Mouse (Mus musculus) thymus, adult 2 months (tissue): ENCODE measurements around the gene Nlrp1a. TPM values are rescaled to one million over a fixed set of nuclear protein-coding genes. Genes with fewer than 3 reads are reported as not detected.

Experiments
- DNase-seq: peaks from one replicate; pipeline ENCODE4 v3.0.0; 2021
- H3K27ac ChIP-seq: fragments of 200-500 bp; 2 replicates; pipeline ENCODE4 v1.5.1; 2012; ENCODE audit warnings: low read length, control low read depth; ENCODE audit not compliant: control insufficient read depth, insufficient read depth
- H3K27me3 ChIP-seq: fragments of 200-500 bp; 2 replicates; pipeline ENCODE4 v1.6.1; 2012; ENCODE audit warnings: mild to moderate bottlenecking, low read length, moderate library complexity, mixed read lengths; ENCODE audit not compliant: control insufficient read depth, insufficient read depth
- H3K36me3 ChIP-seq: fragments of 200-500 bp; 2 replicates; pipeline ENCODE4 v1.6.1; 2012; ENCODE audit warnings: mild to moderate bottlenecking, low read length, moderate library complexity; ENCODE audit not compliant: control insufficient read depth, insufficient read depth
- H3K4me1 ChIP-seq: fragments of 200-500 bp; replicated peaks from 2 replicates; pipeline ENCODE4 v1.6.1; 2012; ENCODE audit warnings: low read length; ENCODE audit not compliant: control insufficient read depth, insufficient read depth
- H3K4me3 ChIP-seq: fragments of 200-500 bp; 2 replicates; pipeline ENCODE4 v1.5.1; 2012; ENCODE audit warnings: mild to moderate bottlenecking, low read length, control low read depth, moderate library complexity; ENCODE audit not compliant: control insufficient read depth, insufficient read depth
- CTCF ChIP-seq: fragments of 200-500 bp; IDR thresholded peaks from 2 replicates; pipeline ENCODE4 v1.5.1; 2012; ENCODE audit warnings: mild to moderate bottlenecking, control low read depth, low read length, moderate library complexity, borderline replicate concordance; ENCODE audit not compliant: control insufficient read depth, poor library complexity, insufficient read depth; ENCODE audit errors: extremely low read depth
- POLR2A ChIP-seq: fragments of 200-500 bp; IDR thresholded peaks from 2 replicates; pipeline ENCODE4 v1.6.1; 2012; ENCODE audit warnings: mild to moderate bottlenecking, low read length, control low read depth, moderate library complexity; ENCODE audit not compliant: control insufficient read depth, poor library complexity, insufficient read depth; ENCODE audit errors: extremely low read depth
- WGBS: fragments of 180-500 bp; shearing (Covaris S2); methylation state at CpG from one replicate; pipeline ENCODE4 v1.1.7; 2018; 5-methylcytosine and 5-hydroxymethylcytosine counted together
- polyA plus RNA-seq: library from polyadenylated mRNA; depleted of rRNA; stranded (reverse); fragments of >200 nt; gene quantifications from 2 replicates; pipeline ENCODE4 v1.2.3, GENCODE M21; 2012; rRNA removed

The Nlrp1a gene
- 0.12 and 0.28 TPM in 2 replicates for polyA plus RNA-seq

DNA sequence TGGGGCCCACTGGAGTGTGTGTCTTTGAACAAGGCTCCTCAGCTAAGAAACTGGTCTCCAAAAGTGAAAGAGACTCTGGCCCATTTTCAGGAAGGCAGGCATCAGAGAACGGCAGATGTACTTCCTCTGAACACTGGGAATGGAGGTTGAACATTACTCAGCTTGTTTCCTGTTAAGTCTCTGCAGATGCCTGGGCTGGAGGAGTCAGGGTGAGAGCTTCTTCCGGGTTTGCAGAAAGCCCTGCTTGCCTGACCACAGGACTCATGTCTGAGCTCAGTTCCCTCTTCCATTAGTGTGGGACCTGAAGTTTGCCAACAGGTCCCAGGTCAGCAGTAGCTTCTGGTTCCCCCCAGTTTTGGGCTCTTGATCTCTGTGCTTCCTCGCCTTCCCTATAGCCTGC is at the start of gene Nlrp1a:
Nlrp1a (minus strand) TSS at position 44 of the 400 bp plus-strand sequence.
- Histone ChIP-seq H3K4me3 (no peak within 1 kb of the TSS), H3K4me1 (peaks cover 7% of the 10 kb centered on the region), H3K27ac (peak within 1 kb of the TSS; percentile 74; the same call in 1 of the 2 replicates), H3K27me3 (no peaks in the 10 kb centered on the region), H3K36me3 (no peaks in the 10 kb centered on the region)
- 27% methylated on average over 3 of the region's 3 CpGs for WGBS
- DNase-seq, result peak; percentile 12
- TF ChIP-seq CTCF, result no peak
- TF ChIP-seq POLR2A, result no peak

GRCm38 (mm10) chr11:71169633-71170032 is 25.1 kb upstream of the Nlrp1a start:
- no peaks in the 10 kb centered on the region for H3K4me1 ChIP-seq
- H3K27ac ChIP-seq, result no peak overlapping the region
- DNase-seq, result no peak
- no peak overlapping the region for H3K4me3 ChIP-seq
- H3K36me3 ChIP-seq, result no peaks in the 10 kb centered on the region
- H3K27me3 ChIP-seq, result no peaks in the 10 kb centered on the region
- 86% methylated on average over 1 of the region's 1 CpGs for WGBS
- no peak for TF ChIP-seq CTCF
- TF ChIP-seq POLR2A, result no peak

DNA sequence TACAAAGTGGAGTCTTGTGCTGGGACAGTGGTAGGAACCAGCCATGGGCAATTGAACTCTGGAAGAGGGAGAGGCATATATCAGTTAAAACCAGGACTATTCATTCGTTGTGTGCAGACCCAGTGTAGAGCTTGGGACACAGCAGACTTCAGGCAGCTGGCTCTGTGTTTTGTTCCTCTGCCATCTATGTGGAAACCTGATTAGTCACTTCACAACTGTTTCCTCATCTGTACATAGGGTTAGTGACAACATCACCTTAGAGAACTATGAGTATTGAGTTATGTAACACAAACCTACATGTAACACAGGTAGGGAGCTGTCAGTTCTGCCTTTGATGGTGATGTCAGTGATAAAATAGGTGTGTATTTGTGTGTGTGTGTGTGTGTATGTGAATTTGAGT is 19.6 kb upstream of the Nlrp1a start:
- no peak for TF ChIP-seq CTCF
- no peak for TF ChIP-seq POLR2A
- H3K27me3 ChIP-seq, result no peaks in the 10 kb centered on the region
- H3K27ac ChIP-seq, result no peak overlapping the region
- no peaks in the 10 kb centered on the region for H3K4me1 ChIP-seq
- no peak for DNase-seq
- no peak overlapping the region for H3K4me3 ChIP-seq
- WGBS, result 90% methylated on average over 1 of the region's 1 CpGs
- no peaks in the 10 kb centered on the region for H3K36me3 ChIP-seq

- H3K36me3 ChIP-seq, result no peaks in the 10 kb centered on the region
- H3K4me1 ChIP-seq, result no peaks in the 10 kb centered on the region
- WGBS, result 67% methylated on average over 3 of the region's 3 CpGs
- no peak for TF ChIP-seq POLR2A
- TF ChIP-seq CTCF, result no peak
- DNase-seq, result no peak
- H3K4me3 ChIP-seq, result no peak overlapping the region
- no peak overlapping the region for H3K27ac ChIP-seq
- H3K27me3 ChIP-seq, result no peaks in the 10 kb centered on the region
Measured at GRCm38 (mm10) chr11:71159439-71160136, 15.1 kb upstream of the Nlrp1a start.

- TF ChIP-seq POLR2A, result no peak
- TF ChIP-seq CTCF, result no peak
- H3K4me3 ChIP-seq, result no peak overlapping the region
- 91% methylated on average over 1 of the region's 1 CpGs for WGBS
- no peaks in the 10 kb centered on the region for H3K4me1 ChIP-seq
- H3K36me3 ChIP-seq, result no peaks in the 10 kb centered on the region
- no peaks in the 10 kb centered on the region for H3K27me3 ChIP-seq
- DNase-seq, result no peak
- H3K27ac ChIP-seq, result no peak overlapping the region
Measured at GRCm38 (mm10) chr11:71155272-71155671, 10.8 kb upstream of the Nlrp1a start.

GRCm38 (mm10) chr11:71142031-71142430 is 2.5 kb downstream of the Nlrp1a start:
- H3K4me3 ChIP-seq, result no peak overlapping the region
- no peak overlapping the region for H3K27ac ChIP-seq
- no peaks in the 10 kb centered on the region for H3K27me3 ChIP-seq
- H3K36me3 ChIP-seq, result no peaks in the 10 kb centered on the region
- peaks cover 7% of the 10 kb centered on the region for H3K4me1 ChIP-seq
- no peak for DNase-seq
- TF ChIP-seq POLR2A, result no peak
- WGBS, result 94% methylated on average over 1 of the region's 1 CpGs

DNA sequence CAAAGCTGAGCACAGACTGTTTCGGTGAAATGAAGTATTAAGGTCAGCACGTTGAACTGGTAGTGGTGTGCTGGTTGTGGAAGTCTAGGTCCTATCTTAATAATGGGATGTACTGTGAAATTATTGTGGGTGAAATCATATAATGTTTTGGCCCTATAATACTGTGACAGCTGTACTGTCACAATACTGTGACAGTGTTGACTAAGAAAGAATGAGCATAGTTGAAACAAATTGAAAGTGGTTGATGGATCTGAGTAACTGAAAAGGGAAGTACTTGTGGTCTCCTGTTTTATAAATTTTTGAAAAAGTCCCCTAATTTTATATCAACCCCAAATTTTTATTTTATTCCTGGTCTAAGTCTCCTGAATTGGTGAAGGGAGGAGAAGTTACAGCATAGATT is 37.4 kb downstream of the Nlrp1a start:
- DNase-seq, result no peak
- H3K36me3 ChIP-seq, result no peaks in the 10 kb centered on the region
- H3K27ac ChIP-seq, result no peak overlapping the region
- TF ChIP-seq POLR2A (no peak), CTCF (no peak)
- 95% methylated on average over 2 of the region's 2 CpGs for WGBS
- H3K4me3 ChIP-seq, result no peak overlapping the region
- no peaks in the 10 kb centered on the region for H3K4me1 ChIP-seq
- no peaks in the 10 kb centered on the region for H3K27me3 ChIP-seq
